Mouse (Mus musculus) retina, embryonic 14.5 days (tissue): ENCODE measurements around the gene E2f2.

ENCODE experiments used
- DNase-seq: peaks from one replicate; pipeline ENCODE4 v3.0.0-alpha.2; 2015; ENCODE audit warnings: low spot score

The E2f2 gene

GRCm38 (mm10) chr4:136172011-136172541 lies at the start of gene E2f2:
TSS of gene E2f2 (plus strand) at chr4:136172394.
- DNase-seq, result peak; percentile 85

- no peak for DNase-seq
Measured at GRCm38 (mm10) chr4:136123111-136123791, 48.9 kb upstream of the E2f2 start.

GRCm38 (mm10) chr4:136123792-136124161 lies 48.4 kb upstream of the E2f2 start:
- DNase-seq, result no peak

GRCm38 (mm10) chr4:136124581-136124980 lies 47.6 kb upstream of the E2f2 start:
- DNase-seq, result no peak

DNA sequence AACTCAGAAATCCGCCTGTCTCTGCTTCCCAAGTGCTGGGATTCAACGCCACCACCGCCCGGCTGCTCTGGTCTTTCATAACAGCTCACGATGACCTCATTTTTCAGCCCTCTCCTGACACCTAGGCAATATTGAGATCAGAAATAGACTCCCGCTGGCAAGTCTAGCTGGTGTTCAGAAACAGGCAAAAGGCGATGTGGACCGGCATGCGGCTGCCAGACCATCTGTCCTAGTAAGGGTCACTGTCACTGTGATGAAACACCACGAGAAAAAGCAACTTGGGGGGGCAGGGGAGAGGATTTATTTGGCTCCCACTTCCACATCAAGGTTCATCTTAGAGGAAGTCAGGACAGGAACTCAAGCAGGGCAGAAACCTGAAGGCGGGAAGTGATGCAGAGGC lies 46.7 kb upstream of the E2f2 start:
- DNase-seq, result no peak

DNA sequence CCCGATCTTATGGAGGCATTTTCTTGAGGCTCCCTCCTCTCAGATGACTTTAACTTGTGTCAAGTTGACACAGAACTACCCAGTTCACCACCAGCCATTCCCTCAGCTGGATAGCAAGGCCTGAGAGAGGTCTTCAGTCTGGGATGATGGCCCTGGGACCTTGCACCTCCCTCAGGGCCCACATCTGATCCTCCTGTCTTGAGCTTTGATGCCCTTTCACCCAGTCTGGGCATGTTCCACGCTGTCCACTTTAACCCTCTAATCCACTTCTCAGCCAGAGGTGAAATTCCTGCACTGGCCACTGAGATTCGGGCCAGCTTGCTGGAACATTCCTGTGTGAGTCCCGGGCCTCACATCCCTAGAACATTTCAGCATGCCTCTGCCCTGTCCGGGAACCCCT lies 46.2 kb upstream of the E2f2 start:
- DNase-seq, result no peak

GRCm38 (mm10) chr4:136127670-136128069 lies 44.5 kb upstream of the E2f2 start:
- no peak for DNase-seq

- no peak for DNase-seq
Measured at GRCm38 (mm10) chr4:136129842-136130241, 42.4 kb upstream of the E2f2 start.

DNA sequence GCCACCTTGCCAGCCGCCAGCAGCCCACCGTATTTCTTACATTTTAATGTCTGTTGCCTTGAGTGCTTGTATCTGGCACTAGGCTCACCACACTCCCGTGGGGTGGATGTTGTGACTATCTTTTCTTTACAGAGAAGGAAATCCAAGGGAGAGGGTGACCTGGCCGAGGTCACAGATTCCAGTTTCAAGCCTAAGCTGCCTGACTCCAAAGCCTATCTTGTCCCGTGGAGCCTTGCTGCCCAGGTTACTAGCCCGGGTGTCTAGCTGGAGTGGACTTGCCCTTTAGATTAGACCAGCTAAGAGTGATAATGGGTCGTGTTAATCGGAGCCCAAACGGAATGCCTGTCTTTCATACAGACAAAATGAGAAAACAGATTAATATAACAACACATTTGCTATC lies 38.4 kb upstream of the E2f2 start:
- DNase-seq, result no peak

DNA sequence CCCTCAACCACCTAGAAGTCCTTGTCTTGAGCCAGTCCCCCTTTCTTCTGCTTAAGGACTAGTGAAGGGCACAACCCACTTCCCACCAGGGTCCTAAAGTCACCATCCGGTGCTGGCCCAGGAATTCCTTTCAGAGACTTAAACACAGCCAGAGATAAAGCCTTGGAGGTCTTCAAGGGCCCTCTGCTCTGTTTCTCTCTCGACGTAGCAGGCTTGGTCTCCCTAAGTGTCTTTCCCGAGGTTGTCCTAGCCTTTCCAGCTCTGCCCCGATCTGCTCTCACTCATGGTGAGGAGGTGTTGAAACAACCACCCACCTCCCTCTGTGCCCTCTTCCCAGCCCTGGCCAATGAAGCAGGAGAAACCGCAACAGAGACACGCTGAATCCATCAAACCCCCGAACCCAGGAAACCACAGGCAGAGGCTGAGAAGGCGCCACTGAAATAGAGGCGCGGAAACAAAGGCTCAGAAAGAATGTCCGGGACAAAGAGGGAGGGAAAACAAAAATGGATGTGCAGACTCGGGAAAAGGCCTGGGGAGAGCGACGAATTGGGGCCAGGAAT lies 37.7 kb upstream of the E2f2 start:
- peak; percentile 61 for DNase-seq

GRCm38 (mm10) chr4:136134978-136135873 lies 37.0 kb upstream of the E2f2 start:
- peak; percentile 84 for DNase-seq

DNA sequence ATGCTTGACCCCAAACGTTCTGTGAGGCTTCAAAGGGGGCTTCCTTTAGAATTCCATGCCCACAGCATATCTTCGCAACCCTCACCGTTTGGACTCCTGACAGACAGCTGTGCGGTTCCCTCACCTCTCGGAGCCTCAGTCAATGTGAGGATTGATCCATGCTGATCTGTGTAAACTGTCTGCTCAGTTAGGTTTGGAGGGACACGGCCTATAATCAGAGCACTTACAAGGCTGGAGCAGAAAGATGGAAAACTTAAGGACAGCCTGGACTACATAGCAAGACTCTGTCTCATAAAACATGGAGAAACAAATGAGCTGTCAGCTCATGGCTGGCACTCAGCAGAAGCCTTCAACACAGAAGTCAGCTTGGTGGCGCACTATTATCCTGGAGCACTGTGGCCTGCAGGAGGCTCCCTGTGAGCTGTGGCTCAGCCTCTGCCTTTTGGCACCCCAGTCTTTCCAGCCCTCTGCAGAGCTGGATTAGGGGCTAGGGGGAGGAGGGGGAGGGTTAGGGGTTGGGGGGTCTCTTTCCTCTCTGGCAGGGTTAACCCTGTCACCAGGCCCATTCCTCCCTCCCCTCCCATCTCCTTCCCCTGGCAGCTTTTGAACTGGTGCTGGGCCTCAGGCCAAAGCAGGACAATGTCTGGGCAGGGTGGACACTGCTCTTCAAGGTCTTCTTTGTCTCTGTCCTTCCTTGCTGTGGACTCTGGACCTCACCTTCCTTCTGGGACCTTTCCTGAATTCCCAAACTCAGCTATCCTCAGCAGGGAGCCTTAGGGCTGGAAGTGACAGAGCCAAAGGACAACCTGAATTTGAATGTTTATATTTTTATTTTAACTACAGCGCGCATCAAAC lies 36.1 kb upstream of the E2f2 start:
- DNase-seq, result peak; percentile 52

- DNase-seq, result no peak
Measured at GRCm38 (mm10) chr4:136139326-136140110, 32.7 kb upstream of the E2f2 start.

DNA sequence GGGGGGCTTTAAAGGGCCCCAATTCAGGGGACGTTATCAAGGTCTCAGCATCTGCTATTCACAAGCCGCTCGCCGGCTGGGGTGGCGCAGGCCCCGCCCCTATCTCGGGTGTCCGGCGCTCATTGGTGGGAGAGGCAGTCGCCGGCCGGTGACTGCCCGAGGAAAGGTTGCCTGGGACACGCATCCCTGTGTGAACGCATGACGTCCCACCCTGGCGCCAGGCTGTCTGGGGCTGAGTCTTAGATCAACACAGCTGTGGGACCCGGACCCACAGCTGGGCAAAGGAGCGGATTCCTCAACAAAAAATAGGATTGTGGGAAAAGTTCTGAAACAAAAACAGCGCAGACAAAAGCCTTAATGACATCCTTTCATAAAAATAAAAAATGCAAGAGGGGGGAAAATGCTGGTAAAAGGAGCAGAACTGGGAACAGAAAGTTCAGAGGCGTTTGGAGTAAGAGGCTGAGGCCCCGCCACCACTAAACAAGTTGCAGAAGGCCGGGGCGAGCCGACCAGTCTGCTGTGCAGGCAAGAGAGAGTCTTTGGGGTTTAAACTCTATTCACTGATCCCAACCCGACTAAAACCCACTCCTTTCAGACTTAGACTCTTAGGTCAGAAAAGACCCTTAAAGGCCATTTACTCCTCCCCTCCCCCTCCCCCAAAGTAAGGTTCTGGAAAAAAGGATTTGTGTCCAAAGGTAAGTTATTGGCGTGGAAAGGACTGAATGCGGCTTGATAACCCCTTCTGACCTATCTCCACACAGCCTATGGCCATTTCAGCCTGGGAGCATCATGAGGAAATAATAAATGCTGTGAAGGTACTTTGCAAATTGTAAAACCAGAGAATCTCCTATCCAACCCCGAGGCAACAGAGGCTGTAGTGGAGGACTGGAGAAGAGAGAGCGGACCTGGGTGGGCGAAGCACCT lies 31.6 kb upstream of the E2f2 start:
- DNase-seq, result peak; percentile 96

DNA sequence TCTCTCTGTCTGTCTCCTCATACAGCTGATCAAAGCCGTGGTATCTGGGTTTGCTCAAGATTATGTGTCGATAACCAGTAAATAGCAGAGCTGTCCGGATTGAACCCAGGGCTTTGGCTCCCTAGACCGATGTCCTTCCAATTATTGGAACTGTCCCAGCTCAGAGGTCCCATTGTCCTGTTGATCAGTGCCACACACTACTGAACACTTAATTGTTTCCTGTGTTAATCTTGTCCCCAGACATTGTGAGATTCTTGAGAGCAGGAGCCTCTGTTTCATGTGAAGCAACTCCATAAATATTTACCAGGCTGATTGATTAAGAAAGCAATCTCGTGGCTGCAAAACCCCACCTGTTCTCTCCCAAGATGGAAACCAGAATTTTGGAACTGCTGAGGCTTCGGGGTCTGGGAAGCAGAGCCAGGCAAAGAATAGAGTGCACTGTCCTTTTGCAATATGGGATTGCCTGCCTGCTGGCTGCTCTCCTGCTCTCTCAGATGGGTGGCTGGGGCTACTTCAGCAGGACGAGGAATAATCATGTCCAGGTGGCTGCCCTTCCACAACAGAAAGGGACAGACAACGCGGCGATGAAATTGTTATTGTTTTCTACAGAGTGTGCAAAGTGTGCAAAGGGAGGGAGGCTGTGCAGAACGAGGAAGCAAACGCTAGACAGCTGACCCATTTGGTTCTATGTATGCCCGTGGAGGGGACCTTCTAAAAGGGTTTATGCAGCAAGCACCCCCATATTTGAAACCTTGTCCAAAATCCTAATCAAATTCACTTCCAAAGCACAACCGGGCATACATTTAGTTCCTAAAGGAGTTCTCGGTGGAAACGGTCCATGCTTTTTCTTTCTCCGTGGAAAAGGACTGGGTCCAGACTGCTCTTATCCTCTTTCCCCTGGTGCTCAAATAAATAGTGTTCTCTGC lies 29.7 kb upstream of the E2f2 start:
- DNase-seq, result peak; percentile 41

DNA sequence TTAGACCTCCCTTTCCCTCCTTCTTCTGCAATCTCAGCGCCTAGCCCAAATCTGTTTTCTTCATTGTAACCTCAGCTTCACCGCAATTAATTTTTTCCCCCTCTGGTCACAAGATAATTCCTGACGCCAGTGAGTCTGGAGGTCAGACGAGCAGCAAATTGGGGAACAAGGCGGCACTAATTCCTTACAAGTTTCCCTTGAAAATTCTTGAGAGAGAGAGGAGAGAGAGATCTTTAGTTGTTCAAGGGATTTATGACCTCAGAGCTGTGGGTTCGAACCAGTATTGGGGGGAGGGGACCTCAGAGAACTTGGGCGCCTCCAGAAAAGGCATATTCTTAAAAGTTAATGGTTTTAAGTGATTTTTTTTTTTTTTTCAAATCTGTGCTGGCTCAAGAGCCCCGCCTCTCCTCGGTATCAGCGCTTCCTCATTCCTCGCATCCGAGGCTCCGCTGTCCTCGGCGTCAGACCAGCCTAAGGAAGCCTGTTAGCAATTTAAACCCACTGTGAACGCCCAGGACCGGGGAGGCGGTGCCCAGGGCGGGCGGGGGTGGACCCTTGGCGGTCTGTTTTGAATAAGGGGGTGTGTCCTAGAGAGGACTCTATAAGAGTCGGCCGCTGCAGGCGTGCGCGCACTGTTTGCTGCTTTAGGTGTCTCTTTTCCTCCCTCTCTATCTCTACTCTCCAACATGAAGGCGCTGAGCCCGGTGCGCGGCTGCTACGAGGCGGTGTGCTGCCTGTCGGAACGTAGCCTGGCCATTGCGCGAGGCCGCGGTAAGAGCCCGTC lies 28.8 kb upstream of the E2f2 start, which contains the start of gene Id3:
TSS of gene Id3 (plus strand) at position 305 of the 784 bp plus-strand sequence.
- peak; percentile 96 for DNase-seq

GRCm38 (mm10) chr4:136144126-136144926 lies 27.9 kb upstream of the E2f2 start:
- peak; percentile 63 for DNase-seq
